Mouse (Mus musculus): ENCODE measurements around the gene Eps15. TPM values are rescaled to one million over a fixed set of nuclear protein-coding genes. Genes with fewer than 3 reads are reported as not detected.
A peak's percentile ranks its signal among the peaks of the same experiment; 100 is the strongest.

Gene Eps15
- polyA plus RNA-seq, 1 experiment from 2014 or later: 30.2 TPM

- Histone ChIP-seq H3K9ac (no peak overlapping the region), H3K36me3 (no peaks in the 10 kb centered on the region), H3K9me3 (no peaks in the 10 kb centered on the region), H3K4me1 (peaks cover 11% of the 10 kb centered on the region), H3K27me3 (replicated peaks) (no peaks in the 10 kb centered on the region), H3K27ac (peak overlapping the region; percentile 74), H3K4me3 (replicated peaks) (peak overlapping the region; percentile 66), H3K4me2 (peak overlapping the region; percentile 94)
- peak; percentile 86 for ATAC-seq (ENCODE audit: insufficient read depth, low FRiP score, low read depth)
- WGBS: 5% methylated on average over 3 of the region's 3 CpGs
These were observed 126.0 kb downstream of the Eps15 start for GRCm38 (mm10) chr4:109406054-109406485.

- ATAC-seq (ENCODE audit: insufficient read depth, low FRiP score, low read depth): peak; percentile 63
- Histone ChIP-seq H3K4me2 (peak within 1 kb of the TSS; percentile 94), H3K4me3 (replicated peaks) (peak within 1 kb of the TSS; percentile 66), H3K36me3 (no peaks in the 10 kb centered on the region), H3K27me3 (replicated peaks) (no peaks in the 10 kb centered on the region), H3K27ac (peak within 1 kb of the TSS; percentile 74), H3K9me3 (no peaks in the 10 kb centered on the region), H3K4me1 (peaks cover 11% of the 10 kb centered on the region), H3K9ac (peak within 1 kb of the TSS; percentile 47; the same call in 1 of the 2 replicates)
- WGBS: under 1% methylated on average over 45 of the region's 56 CpGs
These were observed 126.6 kb downstream of the Eps15 start, which contains the start of gene Ttc39a for GRCm38 (mm10) chr4:109406486-109407175. Ttc39a (plus strand) TSS chr4:109406623.

- Histone ChIP-seq H3K4me1 (peaks cover 11% of the 10 kb centered on the region), H3K36me3 (no peaks in the 10 kb centered on the region)
- peak; percentile 1; the same call in 1 of the 2 replicates for ATAC-seq (ENCODE audit: insufficient read depth, low FRiP score, low read depth)
These were observed 127.1 kb downstream of the Eps15 start for GRCm38 (mm10) chr4:109407176-109407520.

GRCm38 (mm10) chr4:109407701-109408485 lies 127.8 kb downstream of the Eps15 start:
- no peaks in the 10 kb centered on the region for H3K9me3 ChIP-seq
- peaks cover 11% of the 10 kb centered on the region for H3K4me1 ChIP-seq
- WGBS: 60% methylated on average over 9 of the region's 9 CpGs
- no peak for ATAC-seq (ENCODE audit: insufficient read depth, low FRiP score, low read depth)
- H3K4me3 ChIP-seq (replicated peaks): peak overlapping the region; percentile 66
- H3K9ac ChIP-seq: no peak overlapping the region
- H3K27me3 ChIP-seq (replicated peaks): no peaks in the 10 kb centered on the region
- H3K4me2 ChIP-seq: peak overlapping the region; percentile 94
- H3K27ac ChIP-seq: peak overlapping the region; percentile 74
- no peaks in the 10 kb centered on the region for H3K36me3 ChIP-seq

More at GRCm38 (mm10) chr4:109407176-109407520, 127.1 kb downstream of the Eps15 start:
- Histone ChIP-seq H3K27ac (peak overlapping the region; percentile 74), H3K4me2 (peak overlapping the region; percentile 94), H3K9me3 (no peaks in the 10 kb centered on the region), H3K9ac (peak overlapping the region; percentile 47; the same call in 1 of the 2 replicates), H3K27me3 (replicated peaks) (no peaks in the 10 kb centered on the region), H3K4me3 (replicated peaks) (peak overlapping the region; percentile 66)
- 2% methylated on average over 24 of the region's 24 CpGs for WGBS

DNA sequence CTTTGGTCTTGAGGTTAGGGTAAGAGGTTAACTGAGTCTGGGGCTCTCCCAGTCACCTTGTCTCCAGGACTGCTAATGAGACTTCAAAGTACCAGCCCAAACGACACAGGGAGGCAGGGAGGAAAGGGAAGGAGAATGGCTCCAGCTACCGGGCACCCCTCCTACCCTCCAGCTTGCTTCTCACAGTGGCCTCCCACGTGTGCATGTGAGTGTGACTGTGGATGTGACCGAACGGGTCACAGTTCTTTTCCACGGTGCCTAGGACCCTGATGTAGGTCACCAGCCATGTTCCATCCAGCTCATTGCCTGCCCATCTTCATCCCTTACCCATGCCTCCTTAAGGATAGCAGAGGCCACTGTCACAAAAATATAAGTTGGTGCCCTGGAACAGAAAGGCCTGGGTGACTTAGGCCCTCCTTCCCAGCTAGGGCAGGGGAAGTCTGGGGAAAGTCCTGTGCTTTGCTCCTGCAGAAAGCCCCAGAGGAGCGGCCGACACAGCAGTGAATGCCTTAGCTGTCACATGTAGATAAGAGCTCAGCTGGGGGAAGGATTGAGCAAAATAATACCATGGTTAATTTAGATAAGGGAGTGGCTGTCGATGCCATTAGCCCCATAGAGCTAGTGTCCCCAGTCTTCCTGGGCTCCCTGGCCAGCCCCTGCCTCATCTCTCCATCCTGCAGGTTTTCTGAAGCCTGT lies 130.8 kb downstream of the Eps15 start:
- WGBS: 61% methylated on average over 9 of the region's 9 CpGs
- no peak overlapping the region for H3K9ac ChIP-seq
- no peak overlapping the region for H3K4me3 ChIP-seq (replicated peaks)
- peak; percentile 74 for ATAC-seq (ENCODE audit: insufficient read depth, low FRiP score, low read depth)
- H3K27me3 ChIP-seq (replicated peaks): no peaks in the 10 kb centered on the region
- peak overlapping the region; percentile 31; the same call in 1 of the 2 replicates for H3K27ac ChIP-seq
- no peaks in the 10 kb centered on the region for H3K36me3 ChIP-seq
- no peaks in the 10 kb centered on the region for H3K9me3 ChIP-seq
- peaks cover 5% of the 10 kb centered on the region for H3K4me1 ChIP-seq
- H3K4me2 ChIP-seq: no peak overlapping the region

DNA sequence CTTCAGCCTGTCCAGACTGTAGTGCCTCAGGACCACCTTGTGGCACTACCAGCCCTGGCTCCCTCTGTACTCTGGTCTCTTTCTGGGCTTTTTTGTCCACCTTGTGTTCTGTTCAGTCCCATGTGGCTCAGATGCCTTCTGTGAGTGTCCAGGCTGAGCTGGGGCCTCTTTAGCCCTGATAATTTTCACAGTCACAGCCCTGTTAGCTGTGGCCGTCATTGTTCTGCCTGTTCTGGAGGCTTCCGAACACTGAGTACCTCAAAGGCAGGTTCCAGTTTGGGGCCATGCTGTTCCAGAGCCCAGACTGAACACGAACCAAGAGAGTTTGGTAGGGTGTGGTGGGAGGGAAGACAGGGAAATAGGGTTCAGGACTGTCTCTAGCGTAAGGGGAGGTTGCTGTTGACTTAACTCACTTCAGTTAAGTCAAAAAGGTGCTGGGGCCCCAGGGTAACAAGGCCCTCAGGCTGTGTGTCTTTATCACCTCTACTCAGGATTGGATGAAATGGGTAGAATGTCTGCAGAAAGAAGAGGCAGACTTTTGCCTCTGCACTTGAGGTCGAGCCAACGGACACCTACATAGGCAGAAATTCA lies 131.4 kb downstream of the Eps15 start:
- ATAC-seq (ENCODE audit: insufficient read depth, low FRiP score, low read depth): peak; percentile 16; the same call in 1 of the 2 replicates
- H3K27ac ChIP-seq: peak overlapping the region; percentile 31; the same call in 1 of the 2 replicates
- no peaks in the 10 kb centered on the region for H3K36me3 ChIP-seq
- peaks cover 5% of the 10 kb centered on the region; the same call in 1 of the 2 replicates for H3K4me1 ChIP-seq
- H3K4me3 ChIP-seq (replicated peaks): no peak overlapping the region
- H3K4me2 ChIP-seq: no peak overlapping the region
- WGBS: 70% methylated on average over 6 of the region's 6 CpGs
- no peak overlapping the region for H3K9ac ChIP-seq
- H3K27me3 ChIP-seq (replicated peaks): no peaks in the 10 kb centered on the region
- H3K9me3 ChIP-seq: no peaks in the 10 kb centered on the region

GRCm38 (mm10) chr4:109412233-109412632 lies 132.2 kb downstream of the Eps15 start:
- H3K9ac ChIP-seq: no peak overlapping the region
- H3K36me3 ChIP-seq: no peaks in the 10 kb centered on the region
- H3K27me3 ChIP-seq (replicated peaks): no peaks in the 10 kb centered on the region
- H3K4me3 ChIP-seq (replicated peaks): no peak overlapping the region
- no peaks in the 10 kb centered on the region for H3K9me3 ChIP-seq
- 86% methylated on average over 5 of the region's 5 CpGs for WGBS
- no peak overlapping the region for H3K27ac ChIP-seq
- H3K4me1 ChIP-seq: peaks cover 5% of the 10 kb centered on the region; the same call in 1 of the 2 replicates
- no peak for ATAC-seq (ENCODE audit: insufficient read depth, low FRiP score, low read depth)
- H3K4me2 ChIP-seq: no peak overlapping the region

GRCm38 (mm10) chr4:109417998-109418397 lies 137.9 kb downstream of the Eps15 start:
- no peaks in the 10 kb centered on the region for H3K4me1 ChIP-seq
- H3K4me3 ChIP-seq (replicated peaks): no peak overlapping the region
- H3K9me3 ChIP-seq: no peaks in the 10 kb centered on the region
- no peak for ATAC-seq (ENCODE audit: insufficient read depth, low FRiP score, low read depth)
- no peak overlapping the region for H3K4me2 ChIP-seq
- H3K27ac ChIP-seq: no peak overlapping the region
- no peaks in the 10 kb centered on the region for H3K27me3 ChIP-seq (replicated peaks)
- H3K9ac ChIP-seq: no peak overlapping the region
- 66% methylated on average over 1 of the region's 1 CpGs for WGBS
- no peaks in the 10 kb centered on the region for H3K36me3 ChIP-seq

- no peaks in the 10 kb centered on the region for H3K27me3 ChIP-seq (replicated peaks)
- no peak overlapping the region for H3K27ac ChIP-seq
- ATAC-seq (ENCODE audit: insufficient read depth, low FRiP score, low read depth): no peak
- H3K4me3 ChIP-seq (replicated peaks): no peak overlapping the region
- no peak overlapping the region for H3K4me2 ChIP-seq
- H3K9ac ChIP-seq: no peak overlapping the region
- 28% methylated on average over 3 of the region's 3 CpGs for WGBS
- no peaks in the 10 kb centered on the region for H3K36me3 ChIP-seq
- no peaks in the 10 kb centered on the region for H3K9me3 ChIP-seq
- H3K4me1 ChIP-seq: no peaks in the 10 kb centered on the region
These were observed 138.9 kb downstream of the Eps15 start for GRCm38 (mm10) chr4:109419017-109419416.

- no peak overlapping the region for H3K27ac ChIP-seq
- H3K4me3 ChIP-seq (replicated peaks): no peak overlapping the region
- ATAC-seq (ENCODE audit: insufficient read depth, low FRiP score, low read depth): no peak
- H3K4me2 ChIP-seq: no peak overlapping the region
- 90% methylated on average over 4 of the region's 4 CpGs for WGBS
- no peaks in the 10 kb centered on the region for H3K4me1 ChIP-seq
- H3K27me3 ChIP-seq (replicated peaks): no peaks in the 10 kb centered on the region
- H3K36me3 ChIP-seq: no peaks in the 10 kb centered on the region
- no peaks in the 10 kb centered on the region for H3K9me3 ChIP-seq
- H3K9ac ChIP-seq: no peak overlapping the region
These were observed 139.5 kb downstream of the Eps15 start for GRCm38 (mm10) chr4:109419563-109419962.

DNA sequence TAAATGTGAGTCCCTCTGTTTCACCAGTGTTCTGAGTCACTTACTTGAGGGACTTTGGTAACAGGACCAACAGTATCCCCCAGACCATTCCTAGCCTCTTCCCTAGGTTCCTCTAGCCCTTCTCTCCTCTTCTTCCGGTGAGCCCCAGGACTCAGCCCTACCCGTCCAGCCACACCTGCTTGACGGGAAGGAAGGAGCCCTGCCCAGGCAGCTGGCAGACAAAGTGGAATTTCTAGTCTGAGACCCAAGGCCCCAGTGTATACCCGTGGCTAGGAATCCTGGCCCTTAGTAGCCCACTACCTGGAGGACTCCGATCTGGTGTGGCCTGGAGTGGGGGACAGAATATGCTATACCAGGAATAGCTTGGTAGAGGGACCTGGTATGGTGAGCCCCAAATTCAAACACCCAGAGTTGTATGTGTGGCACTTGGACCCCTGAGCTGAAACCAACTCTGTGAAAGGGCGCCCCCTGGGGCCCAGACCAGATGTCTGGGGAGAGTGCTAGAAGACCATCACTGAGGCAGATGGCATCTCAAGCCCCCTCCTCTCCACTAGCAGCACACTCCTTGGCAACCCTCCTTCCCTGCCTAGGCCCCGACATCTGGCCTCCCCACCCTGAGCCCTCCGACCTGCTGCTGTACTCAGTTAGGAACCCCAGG lies 140.2 kb downstream of the Eps15 start:
- Histone ChIP-seq H3K4me1 (no peaks in the 10 kb centered on the region), H3K4me2 (no peak overlapping the region), H3K27me3 (replicated peaks) (no peaks in the 10 kb centered on the region), H3K27ac (no peak overlapping the region), H3K9me3 (no peaks in the 10 kb centered on the region), H3K9ac (no peak overlapping the region), H3K4me3 (replicated peaks) (no peak overlapping the region), H3K36me3 (no peaks in the 10 kb centered on the region)
- peak; percentile 36; the same call in 1 of the 2 replicates for ATAC-seq (ENCODE audit: insufficient read depth, low FRiP score, low read depth)
- WGBS: 70% methylated on average over 8 of the region's 8 CpGs

All from stomach, embryonic 15.5 days (tissue).